Mouse (Mus musculus) stomach, postnatal 0 days (tissue): ENCODE measurements at regions not wholly inside any gene's neighbourhood (a gene's known extent, or its start where the extent isn't known, plus 50 kb on each side); places are given as distances from the start of the nearest gene placed in this dataset.
"Not testable (repeated sequence)": the region's sequence is repeated elsewhere in the genome, so short reads cannot be mapped to it uniquely, and the experiment has no call there.

Experiments
- ATAC-seq: fragments of 200-750 bp; cut with Nextera tagmentation; 2 replicates; pipeline ENCODE4 v1.8.0; 2017; ENCODE audit not compliant: low FRiP score, low TSS enrichment
- DNase-seq: peaks from one replicate; pipeline ENCODE4 v3.0.0-alpha.2; 2016; ENCODE audit warnings: low spot score
- H3K27ac ChIP-seq: fragments of 300-500 bp; sonication (generic); replicated peaks from 2 replicates; pipeline ENCODE4 v1.5.1; 2014; ENCODE audit warnings: mild to moderate bottlenecking, control low read depth
- H3K27me3 ChIP-seq: fragments of 300-500 bp; sonication (generic); 2 replicates; pipeline ENCODE4 v1.6.1; 2014; ENCODE audit warnings: low read length; ENCODE audit not compliant: control insufficient read depth, insufficient read depth
- H3K36me3 ChIP-seq: fragments of 300-500 bp; sonication (generic); 2 replicates; pipeline ENCODE4 v1.6.1; 2014; ENCODE audit warnings: low read length, mixed read lengths; ENCODE audit not compliant: control insufficient read depth, insufficient read depth
- H3K4me1 ChIP-seq: fragments of 300-500 bp; sonication (generic); replicated peaks from 2 replicates; pipeline ENCODE4 v1.6.1; 2014; ENCODE audit warnings: antibody characterized with exemption; ENCODE audit not compliant: control insufficient read depth, insufficient read depth
- H3K4me2 ChIP-seq: fragments of 300-500 bp; sonication (generic); replicated peaks from 2 replicates; pipeline ENCODE4 v1.6.1; 2014; ENCODE audit warnings: low read depth, mild to moderate bottlenecking, control low read depth, moderate library complexity
- H3K4me3 ChIP-seq: fragments of 300-500 bp; sonication (generic); 2 replicates; pipeline ENCODE4 v1.5.1; 2014; ENCODE audit warnings: low read depth, low read length, control low read depth
- H3K9ac ChIP-seq: fragments of 300-500 bp; sonication (generic); 2 replicates; pipeline ENCODE4 v1.6.1; 2014; ENCODE audit warnings: mild to moderate bottlenecking, low read length, control low read depth, mixed read lengths
- H3K9me3 ChIP-seq: fragments of 300-500 bp; sonication (generic); 2 replicates; pipeline ENCODE4 v1.6.1; 2016; ENCODE audit warnings: low read length; ENCODE audit not compliant: control insufficient read depth
- CTCF ChIP-seq: IDR thresholded peaks from 2 replicates; pipeline ENCODE4 v1.5.1; 2016; ENCODE audit warnings: antibody characterized with exemption, low read depth, mild to moderate bottlenecking, moderate library complexity
- EP300 ChIP-seq: optimal IDR thresholded peaks from 2 replicates; pipeline ENCODE3; 2016; ENCODE audit warnings: antibody characterized with exemption
- WGBS: fragments of 180-500 bp; shearing (Covaris S2); extraction: QIAGEN DNeasy Blood & Tissue Kit; methylation state at CpG from one replicate; pipeline ENCODE4 v1.1.7; 2014; 5-methylcytosine and 5-hydroxymethylcytosine counted together

GRCm38 (mm10) chr14:27562564-27562963, 54.3 kb upstream of the Ccdc66 start:
- ATAC-seq, DNase-seq: not testable (repeated sequence)
- 79% methylated on average over 11 of the region's 11 CpGs for WGBS

DNA sequence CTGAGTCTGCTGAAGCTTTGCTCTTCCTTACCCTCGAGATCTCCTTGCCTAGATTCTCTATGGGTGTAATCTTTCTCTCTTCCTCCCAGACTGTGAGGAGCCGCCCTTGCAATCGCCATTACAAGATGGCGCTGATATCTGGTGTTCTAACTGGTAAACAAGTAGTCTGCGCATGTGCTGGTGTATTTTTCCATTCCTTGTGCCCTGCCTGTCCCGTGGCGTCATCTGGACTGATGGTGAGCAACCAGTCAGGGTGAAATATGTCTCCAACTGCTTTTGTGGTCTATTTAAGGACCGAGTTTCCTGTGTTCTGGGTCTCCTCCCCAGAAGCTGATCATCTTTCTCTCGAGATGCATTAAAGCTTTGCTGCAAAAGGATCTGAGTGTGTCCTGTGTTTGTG, 53.7 kb upstream of the Ccdc66 start:
- 85% methylated on average over 9 of the region's 9 CpGs for WGBS
- H3K27ac ChIP-seq, DNase-seq, H3K27me3 ChIP-seq, H3K36me3 ChIP-seq, ATAC-seq, H3K4me3 ChIP-seq, H3K4me2 ChIP-seq, H3K4me1 ChIP-seq, H3K9me3 ChIP-seq, H3K9ac ChIP-seq: not testable (repeated sequence)

More at GRCm38 (mm10) chr14:27562564-27562963, 54.3 kb upstream of the Ccdc66 start:
- H3K4me1 ChIP-seq, H3K27ac ChIP-seq, H3K36me3 ChIP-seq, H3K27me3 ChIP-seq, H3K9me3 ChIP-seq, H3K9ac ChIP-seq, H3K4me2 ChIP-seq, H3K4me3 ChIP-seq: not testable (repeated sequence)

DNA sequence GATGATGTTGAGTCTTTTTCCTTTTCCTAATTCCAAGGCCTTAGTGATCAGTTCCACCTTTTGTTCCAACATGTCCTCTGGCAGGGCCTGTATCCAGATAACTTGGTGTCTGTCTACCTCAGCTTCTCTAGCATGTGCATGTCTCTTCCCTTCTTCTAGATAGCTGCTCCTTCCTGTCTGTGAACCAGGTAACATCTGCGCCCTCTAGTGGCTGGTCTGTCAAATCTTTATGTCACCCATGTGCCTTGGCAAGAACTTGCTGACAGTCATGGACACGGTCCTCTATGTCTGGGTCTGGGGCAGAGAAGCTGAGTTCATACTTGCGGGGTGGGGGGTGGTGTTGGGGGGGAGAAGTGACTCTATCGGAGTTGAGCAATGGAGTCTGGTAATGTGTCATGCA, 52.2 kb upstream of the Ccdc66 start:
- Histone ChIP-seq H3K4me2 (no peak overlapping the region), H3K36me3 (no peaks in the 10 kb centered on the region), H3K9me3 (no peaks in the 10 kb centered on the region), H3K9ac (no peak overlapping the region), H3K27ac (no peak overlapping the region), H3K4me1 (no peaks in the 10 kb centered on the region), H3K27me3 (no peaks in the 10 kb centered on the region), H3K4me3 (no peak overlapping the region)
- DNase-seq (peak; percentile 69), ATAC-seq (peak; percentile 32; the same call in 1 of the 2 replicates)
- WGBS, result 40% methylated on average over 4 of the region's 4 CpGs
- peak; percentile 79 for TF ChIP-seq CTCF
- TF ChIP-seq EP300, result no peak

GRCm38 (mm10) chr14:27558794-27559491, 50.7 kb upstream of the Ccdc66 start:
- Histone ChIP-seq H3K9ac (no peak overlapping the region), H3K9me3 (no peaks in the 10 kb centered on the region), H3K4me1 (no peaks in the 10 kb centered on the region), H3K4me3 (no peak overlapping the region), H3K36me3 (no peaks in the 10 kb centered on the region), H3K4me2 (no peak overlapping the region), H3K27me3 (no peaks in the 10 kb centered on the region), H3K27ac (no peak overlapping the region)
- peak; percentile 88 for ATAC-seq
- TF ChIP-seq EP300 (no peak), CTCF (no peak)
- no peak for DNase-seq
- 31% methylated on average over 3 of the region's 3 CpGs for WGBS
